Mouse (Mus musculus) frontal cortex, postnatal 25 days (tissue): ENCODE results near the gene Fgfr2.
"Not testable (repeated sequence)": the region's sequence is repeated elsewhere in the genome, so short reads cannot be mapped to it uniquely, and the experiment has no call there.

Experiments used
- DNase-seq, 2 experiments: peaks; one replicate each; pipeline ENCODE4 v3.0.0; 2022; ENCODE audit warnings: low spot score in 2 of 2

The Fgfr2 gene

DNA sequence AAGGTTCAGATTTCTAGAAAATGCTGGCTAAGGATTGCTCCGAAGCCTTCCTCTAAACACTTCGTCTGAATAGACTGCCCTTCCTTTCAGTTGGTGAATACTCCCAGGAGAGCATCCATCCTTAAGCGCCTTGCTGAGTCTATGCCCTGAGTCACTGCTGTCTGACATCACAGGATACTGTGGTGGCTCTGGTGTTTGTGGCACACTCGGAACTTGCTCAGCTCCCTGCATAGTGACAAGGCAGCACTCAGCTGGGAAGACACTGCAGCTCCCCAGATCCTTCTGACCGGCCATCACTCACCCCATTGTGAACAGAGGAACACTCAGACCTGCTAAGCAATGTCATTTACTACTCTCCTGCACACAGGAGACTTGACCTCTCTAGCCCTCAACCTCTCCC is 675.6 kb downstream of the Fgfr2 start:
- no peak for DNase-seq

DNA sequence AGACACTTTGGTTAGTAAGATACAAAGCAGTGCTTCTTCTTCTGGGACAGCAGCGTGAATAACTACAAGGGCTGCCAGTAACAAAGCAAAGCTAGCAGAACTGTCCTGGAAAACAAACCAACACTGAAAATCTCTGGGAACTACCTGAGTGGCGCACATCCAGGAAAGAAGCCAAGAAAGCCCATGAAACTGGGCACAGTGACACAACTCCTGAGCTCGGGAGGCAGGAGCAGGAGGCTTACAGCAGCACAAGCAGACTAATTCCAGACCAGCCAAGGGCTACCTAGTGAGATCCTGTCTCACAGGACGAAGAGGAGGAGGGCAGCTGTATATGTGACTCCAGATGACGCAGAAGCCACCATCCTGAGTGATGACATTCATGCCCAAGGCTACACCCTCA is 676.3 kb downstream of the Fgfr2 start:
- no peak for DNase-seq

DNA sequence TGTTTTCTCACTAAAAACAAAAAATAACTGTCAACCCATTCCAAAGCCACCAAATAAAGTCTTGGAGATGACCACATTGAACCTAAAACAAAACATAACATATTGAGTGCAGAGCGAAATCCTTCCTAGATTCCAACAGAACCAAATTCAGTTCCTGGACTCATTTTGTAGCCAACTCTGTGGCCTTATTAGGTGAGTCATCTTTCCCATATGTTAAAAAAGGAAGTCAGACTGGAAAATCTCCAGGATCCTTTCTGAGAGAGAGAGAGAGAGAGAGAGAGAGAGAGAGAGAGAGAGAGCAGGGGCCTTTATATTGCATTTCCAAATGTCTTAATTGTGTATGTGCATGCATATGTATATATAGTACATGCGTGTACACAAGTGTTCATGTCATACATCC is 678.9 kb downstream of the Fgfr2 start:
- DNase-seq = no peak

DNA sequence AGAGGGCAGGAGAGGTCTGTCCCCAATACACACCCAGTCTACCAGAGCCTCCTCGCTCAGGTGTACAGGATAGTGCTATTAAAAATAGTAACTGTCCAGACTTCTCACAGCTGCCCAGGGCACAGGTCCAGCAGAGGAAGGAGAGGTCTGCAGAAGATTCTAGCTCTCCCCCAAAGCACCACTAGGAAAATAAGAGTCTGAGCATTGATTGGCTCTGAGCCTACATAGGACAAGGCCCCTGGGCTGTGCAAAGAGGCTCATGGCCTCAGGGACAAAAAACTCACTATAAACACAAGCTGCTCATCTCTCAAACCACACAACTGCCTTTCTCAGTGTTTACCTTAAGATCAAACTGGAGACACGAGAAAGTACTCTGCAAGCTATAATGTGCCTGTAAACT is 679.4 kb downstream of the Fgfr2 start:
- no peak for DNase-seq

DNA sequence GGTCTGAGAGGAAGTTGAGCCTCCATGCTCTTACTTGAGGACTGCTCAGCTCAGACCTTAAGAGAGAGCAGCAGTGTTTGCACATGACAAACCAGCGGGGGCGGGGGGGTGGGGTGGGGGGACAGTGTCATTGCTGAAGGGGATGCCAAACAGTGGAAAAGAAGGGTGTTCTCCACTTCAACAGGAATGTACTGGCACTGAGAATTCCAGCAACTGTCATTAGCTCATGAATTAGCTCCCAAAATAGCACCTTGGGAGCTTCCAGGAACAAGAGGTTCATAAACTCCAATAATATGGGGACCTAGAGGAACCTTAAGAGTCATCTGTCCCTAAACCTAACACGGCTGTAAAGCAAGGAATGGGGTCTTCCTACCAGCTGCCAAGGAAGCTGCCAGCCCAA is 680.0 kb downstream of the Fgfr2 start:
- no peak for DNase-seq

DNA sequence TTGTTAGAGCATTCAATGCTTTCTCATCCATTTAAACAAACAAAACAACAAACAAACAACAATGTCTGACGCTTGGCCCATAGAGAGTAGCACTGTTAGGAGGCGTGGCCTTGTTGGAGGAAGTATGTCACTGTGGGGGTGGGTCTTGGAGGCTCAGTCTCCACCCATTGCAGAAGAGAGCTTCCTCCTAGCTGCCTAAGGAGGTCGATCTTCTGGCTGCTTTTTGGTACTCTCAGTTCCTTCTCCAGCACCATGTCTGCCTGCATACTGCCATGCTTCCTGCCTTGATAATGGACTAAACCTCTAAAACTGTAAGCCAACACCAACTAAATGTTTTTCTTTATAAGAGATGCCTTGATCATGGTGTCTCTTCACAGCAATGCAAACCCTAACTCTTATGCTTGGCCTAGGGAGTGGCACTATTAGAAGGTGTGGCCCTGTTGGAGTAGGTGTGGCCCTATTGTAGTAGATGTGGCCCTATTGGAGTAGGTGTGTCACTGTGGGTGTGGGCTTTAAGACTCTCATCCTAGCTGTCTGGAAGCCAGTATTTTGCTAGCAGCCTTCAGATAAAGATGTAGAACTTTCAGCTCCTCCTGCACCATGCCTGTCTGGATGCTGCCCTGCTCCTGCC is 680.9 kb downstream of the Fgfr2 start:
- DNase-seq = not testable (repeated sequence)

DNA sequence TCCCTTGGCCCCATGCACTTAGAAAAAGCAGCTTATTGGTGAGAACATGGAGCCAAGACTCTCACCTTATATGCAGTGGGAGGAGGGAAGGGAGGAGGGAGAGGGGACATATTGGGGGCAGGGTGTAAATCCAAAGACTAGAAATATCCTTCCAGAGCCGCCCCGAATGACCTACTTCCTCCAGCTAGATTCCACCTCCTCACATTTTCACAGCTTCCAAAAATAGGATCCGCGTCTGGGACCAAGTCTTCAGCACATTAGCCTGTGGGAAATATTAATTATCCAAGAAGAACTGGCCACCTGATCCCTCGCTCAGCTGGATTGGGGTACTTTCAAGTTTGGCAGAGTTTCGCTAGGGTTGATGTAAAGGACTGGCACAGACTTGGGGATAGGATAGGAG is 683.2 kb downstream of the Fgfr2 start:
- DNase-seq = no peak

DNA sequence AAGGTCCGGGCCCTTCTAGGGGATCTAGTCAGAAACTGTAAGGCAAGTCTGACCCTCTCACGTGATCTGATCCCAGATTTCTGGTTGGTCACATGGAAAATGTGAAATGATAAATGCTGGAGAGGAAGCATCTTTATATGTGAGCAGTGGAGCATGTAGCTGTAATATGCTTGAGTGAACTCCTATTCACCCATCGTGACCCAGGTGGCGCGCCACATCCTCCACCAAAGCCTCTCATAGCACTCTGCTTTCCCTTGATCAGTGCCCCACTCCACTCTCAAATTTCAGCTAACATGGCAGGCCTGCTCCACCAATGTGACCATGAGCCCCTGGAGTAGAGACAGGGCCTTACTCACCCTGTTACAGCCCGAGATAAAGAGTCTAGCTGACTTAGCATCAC is 685.1 kb downstream of the Fgfr2 start:
- DNase-seq = no peak

DNA sequence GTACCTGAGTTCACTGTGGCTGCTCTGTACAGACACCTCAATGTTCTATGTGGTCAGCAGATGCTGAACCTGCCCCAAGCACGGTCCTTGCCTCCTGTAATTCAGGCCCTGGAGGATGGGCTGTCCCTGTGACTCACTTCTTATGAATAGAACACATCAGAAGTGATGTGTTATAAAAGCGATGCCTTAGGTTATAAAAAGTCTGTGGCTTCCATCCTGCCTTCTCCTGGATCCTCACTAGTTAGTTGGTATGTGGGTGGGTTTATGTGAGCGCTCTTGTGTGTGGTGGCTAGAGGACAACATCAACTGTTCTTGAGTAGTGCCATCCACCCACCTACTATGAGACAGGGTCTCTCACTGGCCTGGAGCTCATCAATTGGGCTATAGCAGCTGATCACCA is 685.7 kb downstream of the Fgfr2 start:
- DNase-seq = no peak

DNA sequence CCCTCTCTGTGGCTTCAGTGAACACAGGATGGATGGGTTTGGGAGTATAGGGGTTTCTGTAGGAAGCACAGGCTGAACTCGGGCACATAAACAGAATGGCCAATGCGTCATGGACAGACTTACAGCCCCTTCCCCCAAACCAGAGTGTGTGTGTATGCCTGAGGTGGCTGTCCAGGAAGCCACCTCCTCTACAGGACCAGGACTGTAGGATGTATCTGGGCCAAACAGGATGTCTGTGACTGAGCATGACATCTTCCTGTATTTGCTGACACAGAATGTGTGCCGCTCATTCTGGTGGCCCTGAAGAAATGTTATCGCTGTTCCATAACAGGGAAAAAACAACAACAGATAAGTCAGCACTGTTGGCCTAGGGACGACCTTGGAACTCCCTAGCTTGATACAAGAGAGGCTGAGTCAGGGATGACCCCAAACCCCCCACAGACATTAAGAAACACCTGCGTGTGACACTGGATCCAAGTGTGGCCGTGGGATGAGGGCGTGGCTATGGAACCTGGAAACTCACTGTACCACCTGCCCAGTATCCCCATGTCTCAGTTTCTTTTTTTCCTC is 687.6 kb downstream of the Fgfr2 start:
- no peak for DNase-seq

DNA sequence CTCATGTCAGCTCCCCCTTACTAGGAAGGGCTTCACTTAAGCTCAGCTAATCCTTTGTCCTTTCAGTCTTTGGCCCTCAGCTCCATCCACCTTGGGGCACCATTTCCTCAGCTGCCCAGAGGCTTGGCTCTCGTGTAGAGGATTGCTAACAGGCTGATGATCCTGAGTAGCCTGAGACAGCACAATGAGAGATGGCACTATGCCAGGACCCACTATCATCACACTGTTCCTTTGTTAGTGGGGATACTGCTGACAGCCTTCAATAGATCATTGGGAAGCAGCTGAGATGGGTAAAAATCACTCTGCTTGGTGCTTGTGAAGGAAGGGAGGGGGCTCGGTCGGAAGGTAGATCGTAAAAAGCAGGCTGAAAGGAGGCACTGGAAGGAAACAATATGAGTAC is 693.8 kb downstream of the Fgfr2 start:
- no peak for DNase-seq

DNA sequence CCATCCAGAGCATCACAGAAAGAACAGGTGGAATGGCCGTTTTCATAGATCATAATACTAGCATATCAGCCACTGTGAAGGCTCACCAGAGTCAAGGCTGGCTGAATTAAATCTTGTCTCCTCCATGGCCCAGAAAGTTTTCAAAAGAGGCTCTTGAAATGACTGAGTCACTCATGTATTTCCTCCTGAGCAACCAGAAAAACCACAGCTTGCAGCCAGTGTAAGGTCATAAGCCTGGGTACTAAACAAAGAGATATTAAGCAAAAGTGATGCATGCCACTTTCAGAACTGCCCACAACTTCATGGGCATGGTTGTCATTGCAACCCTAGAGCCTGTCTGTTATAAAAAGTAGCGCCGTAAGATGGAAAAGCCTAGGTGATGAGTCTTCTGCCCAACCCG is 694.8 kb downstream of the Fgfr2 start:
- no peak for DNase-seq

DNA sequence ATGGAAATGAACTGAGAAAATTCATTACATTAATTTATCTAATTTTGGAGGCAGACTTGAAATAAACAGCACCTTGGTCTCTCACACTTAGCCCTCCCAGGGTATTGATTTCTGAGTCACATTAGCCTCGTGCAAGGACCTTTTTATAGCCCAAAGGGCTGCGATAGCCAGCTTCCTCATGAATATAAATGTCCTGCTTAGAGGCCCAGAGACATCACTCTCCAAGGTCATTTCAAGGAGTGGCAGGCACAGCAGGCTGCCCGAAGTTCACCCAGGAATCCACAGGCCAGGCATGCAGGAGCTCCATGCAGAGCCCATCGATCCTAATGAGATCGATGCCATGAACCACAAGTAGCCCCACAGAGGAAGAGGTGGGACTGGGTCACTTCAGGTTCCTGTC is 697.1 kb downstream of the Fgfr2 start:
- DNase-seq = no peak

DNA sequence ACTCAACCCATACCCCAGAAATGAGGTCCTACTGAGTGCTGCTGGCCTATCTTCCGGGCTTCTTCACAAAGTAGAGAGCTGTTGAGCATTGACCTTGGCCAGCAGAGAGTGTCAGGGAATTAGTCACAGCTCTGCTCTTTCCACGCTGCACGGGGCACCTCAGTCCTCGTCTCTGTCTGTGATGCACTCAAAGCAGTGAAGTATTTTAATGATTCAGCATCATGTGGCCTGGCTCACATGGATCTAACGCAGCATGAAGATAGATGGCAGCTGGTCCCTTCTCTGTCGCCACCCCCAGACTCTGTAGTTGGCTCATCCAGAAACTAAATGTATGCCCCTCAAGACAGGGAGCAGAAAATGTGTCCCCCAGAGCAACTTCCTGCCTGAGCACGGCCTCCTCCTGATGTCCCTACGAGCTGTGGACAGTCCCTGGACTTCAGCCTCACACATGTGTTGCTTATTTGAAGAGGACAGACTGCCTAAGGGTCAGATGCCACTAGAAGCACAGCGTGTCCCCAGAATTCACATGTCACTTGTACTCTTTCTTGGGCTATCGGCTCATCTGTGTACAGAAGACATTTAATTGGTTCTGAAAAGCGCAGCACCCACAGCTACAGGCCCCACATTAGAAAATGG is 697.7 kb downstream of the Fgfr2 start:
- DNase-seq = no peak

DNA sequence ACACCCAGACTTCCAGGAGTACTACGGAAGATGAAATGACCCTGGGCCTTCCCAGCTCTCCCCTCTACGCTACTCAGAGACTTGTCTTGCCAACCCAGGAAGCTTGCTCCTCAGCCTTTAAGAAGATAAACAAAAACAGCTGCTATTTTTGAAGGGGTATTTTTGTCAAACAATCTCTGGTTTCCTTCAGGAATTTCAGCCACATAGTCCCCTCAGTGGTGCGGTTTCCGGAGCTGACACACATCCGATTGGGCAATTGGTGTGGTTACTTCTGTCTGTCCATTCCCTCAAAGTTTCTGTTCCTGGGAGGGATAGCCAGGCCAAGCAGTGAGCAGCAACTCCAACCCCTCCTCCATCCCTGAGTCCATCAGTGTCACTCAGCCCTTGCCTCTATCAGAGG is 699.6 kb downstream of the Fgfr2 start:
- no peak for DNase-seq

DNA sequence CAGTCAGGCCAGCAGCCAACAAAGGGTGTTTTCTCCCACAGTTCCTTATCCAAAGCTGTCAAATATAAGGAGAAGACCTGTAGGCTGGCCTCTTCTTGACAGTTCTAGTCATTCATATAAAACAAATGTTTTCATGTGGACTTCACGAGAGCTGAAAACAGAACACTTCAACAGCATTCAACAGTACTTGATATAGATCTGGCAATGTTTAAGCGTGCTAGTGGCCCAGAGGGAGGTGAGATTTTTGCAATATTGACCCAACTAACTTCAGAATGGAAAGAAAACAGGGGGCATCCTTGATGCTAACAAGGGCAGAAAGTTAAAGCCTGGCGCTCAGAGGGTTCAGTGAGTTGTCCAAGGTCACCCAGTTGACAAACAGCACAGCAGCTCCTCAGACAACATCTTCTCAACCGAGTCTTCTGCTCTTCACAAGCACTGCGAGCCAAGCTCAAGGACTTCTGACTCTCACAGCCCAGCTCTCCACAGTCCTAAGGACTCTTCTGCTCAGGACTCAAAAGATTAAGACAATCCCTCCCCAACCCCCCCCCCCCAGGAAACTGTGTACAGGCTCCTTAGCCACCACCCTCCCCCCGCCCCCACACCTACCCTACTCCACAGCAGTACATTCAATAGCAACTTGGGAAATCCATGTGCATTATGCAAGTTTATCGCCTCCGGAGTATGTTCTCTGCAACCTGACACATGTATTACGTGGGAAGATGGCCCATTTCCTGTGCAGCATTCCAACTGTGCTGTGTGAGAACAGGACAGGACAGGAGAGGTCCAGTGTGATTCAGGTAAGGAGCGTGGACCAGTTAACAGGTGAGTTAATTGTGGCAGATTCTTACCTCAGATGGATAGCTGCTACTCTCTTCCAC is 703.5 kb downstream of the Fgfr2 start:
- DNase-seq = no peak

DNA sequence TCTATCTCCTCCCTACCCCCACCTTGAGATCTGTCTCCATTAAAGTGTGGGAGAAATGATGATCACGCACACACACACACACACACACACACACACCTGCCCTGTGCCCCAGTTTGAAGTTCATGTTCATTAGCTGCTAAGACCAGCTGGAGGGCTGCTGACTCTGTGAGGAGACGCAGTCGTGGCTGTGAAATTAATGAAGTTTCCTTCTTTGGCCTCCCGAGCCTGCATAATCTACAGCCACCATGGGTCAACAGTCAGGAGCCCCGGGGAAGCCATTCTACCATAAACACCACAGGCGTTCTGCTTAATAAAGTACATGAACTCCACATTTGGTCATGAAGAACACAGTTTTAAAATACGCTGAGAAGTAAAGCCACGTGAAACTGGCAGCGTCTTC is 706.3 kb downstream of the Fgfr2 start:
- no peak for DNase-seq

DNA sequence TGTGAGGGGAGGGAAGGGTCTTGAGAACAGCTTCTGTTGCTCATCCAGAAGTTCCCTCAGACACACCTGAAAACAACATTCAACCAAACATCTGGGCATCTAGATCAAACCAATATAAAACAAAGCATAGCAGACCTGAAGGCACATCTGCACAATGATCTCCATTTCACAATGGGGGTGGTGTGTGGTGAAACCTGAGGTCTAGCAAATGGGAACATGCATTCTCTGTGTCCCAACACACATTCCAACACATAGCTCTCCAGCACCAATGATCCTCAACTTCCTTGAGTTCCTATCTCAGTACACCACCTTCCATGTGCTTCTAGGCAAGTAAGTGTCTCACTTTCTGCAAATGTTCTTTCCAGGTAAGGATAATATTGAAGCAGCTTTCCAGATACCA is 707.3 kb downstream of the Fgfr2 start:
- no peak for DNase-seq

DNA sequence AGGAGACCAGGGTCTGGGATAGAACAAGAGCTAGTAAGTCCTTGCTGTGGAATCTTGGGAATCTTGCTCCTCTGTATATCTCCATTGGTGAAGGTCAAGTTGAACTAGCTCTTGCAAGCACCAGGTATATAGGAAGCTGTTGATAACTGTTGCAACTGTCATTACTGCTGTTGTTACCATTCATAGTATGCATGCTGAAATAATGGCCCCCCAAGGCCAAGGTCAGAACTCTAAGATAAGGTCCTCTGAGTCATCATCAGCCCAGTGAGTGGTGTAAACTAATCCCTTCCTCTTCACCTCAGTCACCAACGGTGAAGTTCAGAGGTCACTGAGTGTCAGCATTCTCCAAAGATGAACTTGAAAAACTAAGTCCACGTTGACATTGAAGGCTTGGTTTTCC is 710.6 kb downstream of the Fgfr2 start:
- DNase-seq = no peak

DNA sequence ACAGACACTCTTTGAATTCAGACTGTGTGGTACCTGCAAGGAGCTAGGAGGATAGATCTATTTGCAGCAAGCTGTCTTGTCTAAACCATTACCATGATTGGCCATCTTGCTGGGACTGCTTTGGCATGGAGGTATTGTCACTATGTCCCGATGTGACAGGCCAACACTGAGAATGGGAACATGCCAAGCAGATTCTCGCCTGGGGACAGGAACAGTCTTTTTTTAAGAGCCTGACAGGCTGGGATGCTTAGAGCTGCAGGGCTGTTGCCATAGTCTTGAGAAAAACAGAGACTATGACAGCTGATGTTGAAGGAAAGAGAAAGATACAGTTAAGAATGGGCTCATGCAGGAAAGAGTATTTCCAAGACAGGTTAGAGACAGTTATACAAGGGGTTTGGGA is 711.4 kb downstream of the Fgfr2 start:
- no peak for DNase-seq

DNA sequence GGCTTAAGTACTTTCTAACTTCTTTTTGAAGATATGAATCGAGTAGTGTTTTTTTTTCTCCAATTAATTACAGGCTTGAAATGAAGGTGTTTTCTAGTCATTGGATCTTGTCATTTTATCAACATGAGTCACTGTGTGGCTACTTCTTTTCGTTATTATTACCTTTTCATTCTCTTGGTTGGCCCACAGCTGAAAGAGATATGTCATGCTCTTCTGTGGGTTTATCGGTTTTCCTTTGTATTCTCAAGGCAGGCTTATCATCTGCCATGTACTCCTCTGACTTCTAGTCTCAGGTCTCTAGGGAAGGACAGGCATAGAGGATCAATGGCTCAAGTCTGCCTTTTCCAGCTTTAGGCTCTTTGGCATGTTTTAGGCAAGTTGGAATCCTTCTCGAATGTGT is 712.2 kb downstream of the Fgfr2 start:
- no peak for DNase-seq

DNA sequence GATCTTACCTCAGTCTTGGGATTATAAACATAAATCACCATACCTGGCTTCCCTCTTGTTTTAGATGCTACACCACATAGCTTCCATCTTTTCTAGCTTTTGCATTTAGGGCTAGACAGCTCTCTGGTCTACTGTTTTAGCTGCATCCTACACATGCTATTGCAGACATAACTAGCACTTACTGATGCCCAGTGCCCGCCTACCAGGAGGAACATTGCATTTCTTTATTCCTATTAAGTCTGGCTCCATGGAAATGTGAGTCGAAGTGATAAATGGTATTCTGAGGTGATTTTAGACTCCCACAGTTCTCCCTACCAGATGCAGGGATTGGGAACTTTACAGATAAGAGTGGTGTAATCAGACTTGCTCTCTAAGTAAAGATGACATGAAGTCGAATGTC is 713.3 kb downstream of the Fgfr2 start:
- DNase-seq = no peak
